Mouse (Mus musculus): ENCODE measurements at regions not wholly inside any gene's neighbourhood (a gene's known extent, or its start where the extent isn't known, plus 50 kb on each side); places are given as distances from the start of the nearest gene placed in this dataset.

DNA sequence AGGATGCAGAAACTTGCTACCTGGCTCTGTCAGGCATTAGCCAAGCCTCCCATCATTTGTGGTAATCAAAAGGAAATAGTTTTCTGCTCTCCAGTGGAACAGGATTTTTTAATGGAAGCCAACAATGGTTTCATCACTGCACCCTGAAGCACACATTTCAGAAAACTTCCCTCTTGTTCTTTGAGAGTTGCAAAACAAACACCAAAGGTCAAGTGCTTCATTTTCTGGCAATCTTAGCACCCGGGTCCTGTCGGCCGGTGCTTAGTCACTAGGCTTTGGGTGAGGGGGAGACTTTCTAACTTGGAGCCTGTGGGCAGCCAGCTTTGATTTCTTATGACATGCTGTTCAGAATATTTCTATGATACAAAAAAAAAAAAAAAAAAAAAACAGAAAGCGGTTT lies 1594.0 kb upstream of the Gulo start:
- H3K9me3 ChIP-seq (replicated peaks): no peaks in the 10 kb centered on the region
- no peak overlapping the region for H3K27ac ChIP-seq (replicated peaks)
- no peaks in the 10 kb centered on the region for H3K36me3 ChIP-seq (replicated peaks)
- no peak overlapping the region for H3K4me3 ChIP-seq (replicated peaks)
- ATAC-seq (ENCODE audit: insufficient read depth): no peak
- 60% methylated on average over 4 of the region's 4 CpGs for WGBS (ENCODE audit: insufficient replicate concordance)
- no peaks in the 10 kb centered on the region for H3K4me1 ChIP-seq (replicated peaks)
- no peaks in the 10 kb centered on the region for H3K27me3 ChIP-seq
- H3K9ac ChIP-seq: no peak overlapping the region
- no peak overlapping the region for H3K4me2 ChIP-seq

DNA sequence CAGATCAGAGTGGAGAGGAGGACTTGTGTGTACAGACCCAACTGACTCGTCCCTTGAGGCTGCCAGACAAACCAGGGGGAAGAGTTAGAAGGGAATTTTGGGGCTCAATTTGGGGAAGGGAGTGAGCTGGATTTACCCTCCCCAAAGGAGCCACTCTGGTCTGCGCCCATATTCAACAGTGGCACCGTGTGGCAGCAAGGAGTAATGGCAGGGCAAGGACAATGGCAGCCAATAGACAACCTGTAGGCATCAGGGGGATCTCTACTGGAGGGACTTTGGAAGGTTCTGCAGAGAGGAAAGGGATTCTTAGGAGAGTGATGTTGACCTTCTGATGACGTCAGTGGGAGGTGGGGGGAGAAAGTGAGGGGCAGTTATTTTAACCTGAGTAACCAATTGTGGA lies 1590.7 kb upstream of the Gulo start:
- no peaks in the 10 kb centered on the region for H3K9me3 ChIP-seq (replicated peaks)
- H3K9ac ChIP-seq: no peak overlapping the region
- no peak overlapping the region for H3K4me3 ChIP-seq (replicated peaks)
- no peaks in the 10 kb centered on the region for H3K36me3 ChIP-seq (replicated peaks)
- 16% methylated on average over 4 of the region's 4 CpGs for whole genome bisulfite sequencing (ENCODE audit: insufficient replicate concordance)
- H3K4me2 ChIP-seq: no peak overlapping the region
- no peaks in the 10 kb centered on the region for H3K4me1 ChIP-seq (replicated peaks)
- no peaks in the 10 kb centered on the region for H3K27me3 ChIP-seq
- H3K27ac ChIP-seq (replicated peaks): no peak overlapping the region
- ATAC-seq (ENCODE audit: insufficient read depth): no peak

DNA sequence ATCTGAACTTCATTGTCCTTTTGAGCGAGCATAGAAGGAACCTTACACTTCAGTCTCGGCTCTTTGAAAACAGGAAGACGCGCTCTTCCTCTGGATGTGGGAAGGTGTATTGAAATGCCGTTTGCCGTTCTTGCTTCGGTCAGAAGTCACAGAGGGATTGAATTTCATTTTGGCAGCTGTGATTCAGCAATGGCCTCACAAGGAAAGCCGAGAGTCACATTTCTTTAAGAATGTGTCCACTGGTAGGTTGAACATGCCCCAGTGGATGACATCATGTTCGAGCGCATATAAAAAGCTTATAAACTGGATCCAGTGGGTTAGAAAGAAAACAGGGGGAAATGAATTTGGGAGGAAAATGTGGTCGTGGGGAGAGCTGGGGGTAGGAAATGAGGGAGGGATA lies 1579.6 kb upstream of the Gulo start:
- H3K9ac ChIP-seq: no peak overlapping the region
- no peak overlapping the region for H3K4me3 ChIP-seq (replicated peaks)
- 51% methylated on average over 11 of the region's 11 CpGs for WGBS (ENCODE audit: insufficient replicate concordance)
- no peaks in the 10 kb centered on the region for H3K4me1 ChIP-seq (replicated peaks)
- H3K4me2 ChIP-seq: no peak overlapping the region
- H3K9me3 ChIP-seq (replicated peaks): no peaks in the 10 kb centered on the region
- H3K27me3 ChIP-seq: no peaks in the 10 kb centered on the region
- no peak for ATAC-seq (ENCODE audit: insufficient read depth)
- H3K27ac ChIP-seq (replicated peaks): no peak overlapping the region
- no peaks in the 10 kb centered on the region for H3K36me3 ChIP-seq (replicated peaks)

DNA sequence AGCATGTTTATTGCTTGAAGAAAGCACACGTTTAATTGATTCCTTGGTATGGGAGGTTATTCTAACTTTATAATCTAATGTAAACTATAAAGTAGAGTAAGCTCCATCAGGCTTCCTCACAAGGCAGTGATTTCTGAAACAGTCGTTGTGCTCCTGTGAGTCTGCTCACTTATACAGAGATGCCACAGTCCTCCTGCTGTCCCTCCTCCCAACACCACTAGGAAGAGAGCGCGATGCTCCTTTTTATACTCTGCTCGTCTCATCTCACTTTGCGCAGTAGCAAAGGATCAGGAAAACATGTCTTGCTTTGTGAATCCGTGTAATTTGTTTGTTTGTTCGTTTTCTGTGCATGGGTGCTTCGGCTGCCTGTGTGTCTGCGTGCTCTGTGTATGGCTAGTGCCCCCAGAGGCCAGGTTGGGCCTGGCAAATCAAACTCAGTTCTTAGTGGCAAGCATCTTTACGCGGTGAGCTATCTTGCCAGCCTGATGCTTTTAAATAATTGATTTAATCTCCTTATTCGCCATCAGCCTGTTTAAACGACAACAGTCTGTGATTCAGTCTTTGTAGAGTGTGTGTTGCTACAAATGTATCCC lies 1575.5 kb upstream of the Gulo start:
- no peaks in the 10 kb centered on the region for H3K4me1 ChIP-seq (replicated peaks)
- no peaks in the 10 kb centered on the region for H3K9me3 ChIP-seq (replicated peaks)
- H3K27ac ChIP-seq (replicated peaks): no peak overlapping the region
- no peak overlapping the region for H3K4me3 ChIP-seq (replicated peaks)
- no peaks in the 10 kb centered on the region for H3K27me3 ChIP-seq
- no peaks in the 10 kb centered on the region for H3K36me3 ChIP-seq (replicated peaks)
- H3K4me2 ChIP-seq: no peak overlapping the region
- WGBS (ENCODE audit: insufficient replicate concordance): 50% methylated on average over 14 of the region's 14 CpGs
- ATAC-seq (ENCODE audit: insufficient read depth): no peak
- H3K9ac ChIP-seq: no peak overlapping the region

DNA sequence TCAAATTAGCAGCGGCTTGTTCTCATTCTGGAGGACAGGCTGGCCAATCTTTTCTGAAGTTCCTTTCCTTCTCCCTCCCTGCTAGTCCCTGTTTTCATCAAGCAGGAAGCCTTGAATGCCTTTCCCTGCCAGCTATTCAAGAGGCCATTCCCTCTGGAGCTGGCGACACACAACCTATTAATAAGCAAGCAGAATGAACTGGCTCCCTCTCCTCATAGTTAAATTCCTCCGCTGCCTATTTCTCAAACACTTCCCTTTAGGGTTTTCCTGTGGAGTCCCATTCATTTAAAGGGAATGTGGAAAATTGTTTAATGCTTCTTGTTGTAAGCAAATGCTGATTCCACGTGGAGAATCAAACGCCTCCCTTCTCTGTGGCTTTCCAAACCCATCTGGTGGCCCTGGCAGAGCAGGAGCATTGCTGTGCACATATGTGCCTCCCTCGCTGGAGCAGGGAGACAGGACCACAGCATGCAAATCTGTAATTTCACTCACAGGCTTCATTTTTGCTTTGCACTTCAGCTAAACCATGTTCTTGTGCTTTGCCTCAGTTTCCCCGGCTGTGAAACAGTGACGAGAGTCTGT lies 1573.3 kb upstream of the Gulo start:
- ATAC-seq (ENCODE audit: insufficient read depth): no peak
- Histone ChIP-seq H3K4me1 (replicated peaks) (no peaks in the 10 kb centered on the region), H3K9ac (no peak overlapping the region), H3K4me3 (replicated peaks) (no peak overlapping the region), H3K27me3 (no peaks in the 10 kb centered on the region), H3K4me2 (no peak overlapping the region), H3K36me3 (replicated peaks) (no peaks in the 10 kb centered on the region), H3K27ac (replicated peaks) (no peak overlapping the region), H3K9me3 (replicated peaks) (no peaks in the 10 kb centered on the region)
- 63% methylated on average over 8 of the region's 8 CpGs for WGBS (ENCODE audit: insufficient replicate concordance)

DNA sequence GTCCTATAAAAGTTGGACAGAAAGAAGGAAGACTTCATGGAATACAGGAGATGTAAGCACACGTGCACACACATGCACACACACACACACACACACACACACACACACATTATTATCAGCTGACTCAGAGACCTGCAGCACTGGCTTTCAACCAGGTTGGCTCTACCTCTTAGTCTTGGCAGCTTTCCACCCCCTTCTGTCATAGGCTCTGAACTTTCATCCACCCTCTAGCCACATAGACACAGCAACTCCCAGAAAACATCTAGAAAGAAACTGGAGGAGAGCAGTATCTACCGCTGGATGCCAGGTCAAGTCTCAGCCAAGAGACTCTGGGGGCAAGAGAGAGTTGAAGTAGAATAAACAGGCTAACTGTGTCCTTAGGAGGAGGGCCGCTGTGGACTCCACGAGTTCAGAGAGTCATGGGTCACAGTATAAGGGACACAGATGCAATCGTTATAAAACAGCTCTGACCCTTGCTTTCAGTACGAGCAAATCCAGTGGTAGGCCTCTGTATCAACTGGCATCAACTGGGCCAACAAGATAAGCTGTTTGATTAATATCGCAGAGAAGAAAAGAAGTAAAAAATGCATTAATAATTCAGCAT lies 1565.4 kb upstream of the Gulo start:
- no peaks in the 10 kb centered on the region for H3K9me3 ChIP-seq (replicated peaks)
- no peaks in the 10 kb centered on the region for H3K27me3 ChIP-seq
- no peaks in the 10 kb centered on the region for H3K4me1 ChIP-seq (replicated peaks)
- no peak overlapping the region for H3K4me2 ChIP-seq
- WGBS (ENCODE audit: insufficient replicate concordance): 59% methylated on average over 7 of the region's 7 CpGs
- no peak overlapping the region for H3K27ac ChIP-seq (replicated peaks)
- no peak for ATAC-seq (ENCODE audit: insufficient read depth)
- H3K4me3 ChIP-seq (replicated peaks): no peak overlapping the region
- H3K36me3 ChIP-seq (replicated peaks): no peaks in the 10 kb centered on the region
- no peak overlapping the region for H3K9ac ChIP-seq

DNA sequence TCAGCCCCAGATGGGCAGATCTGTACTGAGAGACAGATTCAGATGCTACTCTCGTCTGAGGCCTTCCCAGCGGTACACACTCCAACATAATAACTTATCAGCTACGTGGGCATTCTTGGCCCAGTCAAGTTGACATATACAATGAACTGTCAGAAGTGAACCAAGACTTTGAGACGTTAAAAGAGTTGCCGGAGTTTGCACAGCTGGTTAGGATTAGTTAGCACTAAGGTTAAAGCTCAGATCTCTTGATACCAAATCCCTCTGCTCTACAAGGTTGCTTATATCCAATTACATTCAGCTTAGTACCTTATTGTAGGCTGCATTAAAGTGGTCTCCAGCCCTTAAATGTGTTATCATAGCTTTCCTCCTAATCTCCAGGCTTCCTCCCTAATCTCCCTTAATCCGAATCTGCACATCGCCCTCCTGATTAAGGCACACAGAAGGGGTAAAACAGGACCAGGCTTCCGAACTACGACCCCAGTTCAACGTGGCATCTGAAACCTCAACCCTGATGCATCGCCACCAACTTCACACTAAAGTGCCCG lies 1564.5 kb upstream of the Gulo start:
- Histone ChIP-seq H3K27ac (replicated peaks) (no peak overlapping the region), H3K27me3 (no peaks in the 10 kb centered on the region), H3K9ac (no peak overlapping the region), H3K4me1 (replicated peaks) (no peaks in the 10 kb centered on the region), H3K9me3 (replicated peaks) (no peaks in the 10 kb centered on the region), H3K4me3 (replicated peaks) (no peak overlapping the region), H3K4me2 (no peak overlapping the region), H3K36me3 (replicated peaks) (no peaks in the 10 kb centered on the region)
- no peak for ATAC-seq (ENCODE audit: insufficient read depth)
- WGBS (ENCODE audit: insufficient replicate concordance): 68% methylated on average over 12 of the region's 12 CpGs

DNA sequence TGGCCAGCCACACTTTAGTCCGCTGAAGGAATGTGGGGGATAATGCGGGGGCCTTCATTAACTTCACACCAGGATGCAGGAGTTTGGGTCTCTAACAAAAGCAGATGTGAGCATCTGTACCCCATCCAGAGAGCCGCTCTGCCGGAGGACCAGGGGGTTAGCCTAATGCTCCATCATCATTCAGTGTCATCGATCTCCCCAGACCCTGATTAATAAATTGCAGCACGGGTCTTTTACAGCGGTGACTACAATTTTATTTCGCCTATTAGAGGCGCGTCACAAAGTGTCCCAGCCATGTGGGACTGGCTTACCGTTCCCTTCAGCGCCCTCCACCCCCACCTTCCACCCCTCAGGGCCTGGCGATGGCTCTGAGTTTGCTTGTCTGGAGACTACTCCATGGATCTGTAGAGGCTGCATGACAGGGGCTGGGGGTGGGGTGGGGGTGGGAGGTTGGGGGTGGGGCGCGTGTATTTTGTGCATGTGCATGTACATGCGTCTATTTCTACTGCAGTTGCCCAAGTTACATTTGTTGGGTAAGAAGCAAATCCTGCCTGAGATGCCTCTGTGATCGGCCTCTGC lies 1560.8 kb upstream of the Gulo start:
- Histone ChIP-seq H3K9me3 (replicated peaks) (no peaks in the 10 kb centered on the region), H3K4me3 (replicated peaks) (no peak overlapping the region), H3K27ac (replicated peaks) (no peak overlapping the region), H3K4me2 (no peak overlapping the region), H3K4me1 (replicated peaks) (no peaks in the 10 kb centered on the region), H3K9ac (no peak overlapping the region), H3K36me3 (replicated peaks) (no peaks in the 10 kb centered on the region), H3K27me3 (no peaks in the 10 kb centered on the region)
- WGBS (ENCODE audit: insufficient replicate concordance): 46% methylated on average over 17 of the region's 17 CpGs
- ATAC-seq (ENCODE audit: insufficient read depth): no peak

DNA sequence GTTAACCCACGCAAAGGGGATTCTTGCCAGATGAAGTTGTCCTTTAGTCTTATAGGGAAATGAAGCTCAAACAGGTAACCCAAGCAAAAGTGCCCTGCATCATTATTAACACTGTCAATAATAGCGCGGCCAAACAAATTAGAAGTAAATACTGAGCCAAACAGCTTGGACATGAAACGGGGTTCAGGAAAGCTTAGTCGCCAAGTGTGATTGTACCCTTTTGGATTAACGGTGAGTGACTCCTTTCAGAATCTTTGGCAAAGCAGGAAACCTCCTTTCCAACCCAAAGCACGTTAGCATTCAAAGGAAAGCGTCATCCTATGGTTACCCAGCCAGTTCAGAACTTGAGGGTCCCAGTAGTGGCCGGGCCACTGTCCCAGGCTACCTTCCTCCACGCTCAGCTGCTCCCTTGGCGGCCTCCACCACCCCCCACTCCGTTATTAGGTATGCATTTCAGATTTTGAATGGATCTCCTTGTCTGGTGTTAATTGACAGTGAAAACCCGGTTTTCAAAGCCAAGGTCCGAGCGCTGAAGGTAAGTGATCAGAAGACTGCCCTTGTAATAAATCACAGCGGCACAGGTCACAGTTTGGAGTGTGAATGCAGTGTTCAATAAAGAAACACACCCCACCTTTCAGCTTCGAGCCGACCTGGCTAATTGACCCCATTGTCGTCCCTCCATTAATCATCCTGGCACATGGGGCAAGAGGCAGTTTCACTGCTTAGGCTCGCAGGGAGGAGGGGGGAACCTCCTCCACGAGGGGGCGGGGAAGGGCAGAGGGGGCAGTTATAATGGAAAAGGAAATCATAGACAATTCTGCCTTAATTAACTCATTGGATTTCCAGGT lies 1560.1 kb upstream of the Gulo start:
- no peak overlapping the region for H3K9ac ChIP-seq
- H3K36me3 ChIP-seq (replicated peaks): no peaks in the 10 kb centered on the region
- 40% methylated on average over 21 of the region's 22 CpGs for WGBS (ENCODE audit: insufficient replicate concordance)
- no peak overlapping the region for H3K27ac ChIP-seq (replicated peaks)
- no peak overlapping the region for H3K4me3 ChIP-seq (replicated peaks)
- H3K4me2 ChIP-seq: no peak overlapping the region
- no peaks in the 10 kb centered on the region for H3K27me3 ChIP-seq
- no peaks in the 10 kb centered on the region for H3K4me1 ChIP-seq (replicated peaks)
- no peak for ATAC-seq (ENCODE audit: insufficient read depth)
- no peaks in the 10 kb centered on the region for H3K9me3 ChIP-seq (replicated peaks)

DNA sequence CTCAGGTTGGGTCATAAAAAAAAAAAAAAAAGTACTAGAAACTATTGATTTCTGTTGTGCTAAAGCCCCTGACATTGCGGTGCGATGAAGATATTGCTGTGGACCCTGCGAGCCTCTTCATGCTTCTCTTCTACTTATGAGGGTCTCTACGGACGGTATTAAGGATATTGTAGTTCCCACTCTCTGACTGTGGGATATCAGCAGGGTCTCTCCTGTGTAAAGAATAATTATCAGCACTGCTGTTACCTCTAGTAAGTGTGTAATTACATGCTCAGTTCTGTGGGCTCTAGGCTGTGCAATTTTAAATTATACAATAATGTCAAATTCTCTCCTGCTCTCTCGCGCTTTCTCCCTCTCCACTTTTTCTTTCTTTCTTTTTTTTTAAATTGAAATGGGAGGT lies 1545.9 kb upstream of the Gulo start:
- Histone ChIP-seq H3K4me3 (replicated peaks) (no peak overlapping the region), H3K9me3 (replicated peaks) (no peaks in the 10 kb centered on the region), H3K4me1 (replicated peaks) (no peaks in the 10 kb centered on the region), H3K36me3 (replicated peaks) (no peaks in the 10 kb centered on the region), H3K27ac (replicated peaks) (no peak overlapping the region), H3K4me2 (no peak overlapping the region), H3K9ac (no peak overlapping the region), H3K27me3 (no peaks in the 10 kb centered on the region)
- WGBS (ENCODE audit: insufficient replicate concordance): 76% methylated on average over 7 of the region's 7 CpGs
- ATAC-seq (ENCODE audit: insufficient read depth): no peak
